Mouse (Mus musculus) embryonic facial prominence, embryonic 14.5 days (tissue): ENCODE data around the gene Slc51a. TPM values are rescaled to one million over a fixed set of nuclear protein-coding genes. Genes with fewer than 3 reads are reported as not detected.
A peak's percentile ranks its signal among the peaks of the same experiment; 100 is the strongest.
"Not testable (repeated sequence)": the region's sequence is repeated elsewhere in the genome, so short reads cannot be mapped to it uniquely, and the experiment has no call there.

Experiments
- ATAC-seq: fragments of 200-750 bp; cut with Nextera tagmentation; 2 replicates; pipeline ENCODE4 v1.8.0; 2017; ENCODE audit warnings: low read depth, moderate number of reproducible peaks, moderate TSS enrichment
- DNase-seq: peaks from one replicate; pipeline ENCODE4 v3.0.0-alpha.2; 2015; ENCODE audit warnings: low spot score
- H3K27ac ChIP-seq: fragments of 300-500 bp; sonication (generic); replicated peaks from 2 replicates; pipeline ENCODE4 v1.5.1; 2014; ENCODE audit warnings: low read depth, mild to moderate bottlenecking, low read length, moderate library complexity
- H3K27me3 ChIP-seq: fragments of 300-500 bp; sonication (generic); replicated peaks from 2 replicates; pipeline ENCODE4 v1.6.1; 2014; ENCODE audit warnings: low read length; ENCODE audit not compliant: control insufficient read depth, insufficient read depth
- H3K36me3 ChIP-seq: fragments of 300-500 bp; sonication (generic); 2 replicates; pipeline ENCODE4 v1.6.1; 2014; ENCODE audit warnings: low read length, mixed read lengths; ENCODE audit not compliant: control insufficient read depth, insufficient read depth
- H3K4me1 ChIP-seq: fragments of 300-500 bp; sonication (generic); 2 replicates; pipeline ENCODE4 v1.6.1; 2014; ENCODE audit warnings: antibody characterized with exemption, low read length; ENCODE audit not compliant: control insufficient read depth, insufficient read depth
- H3K4me2 ChIP-seq: fragments of 300-500 bp; sonication (generic); 2 replicates; pipeline ENCODE4 v1.6.1; 2014; ENCODE audit warnings: low read depth, mild to moderate bottlenecking, low read length, moderate library complexity, mixed read lengths
- H3K4me3 ChIP-seq: fragments of 300-500 bp; sonication (generic); 2 replicates; pipeline ENCODE4 v1.5.1; 2014; ENCODE audit warnings: low read depth, mild to moderate bottlenecking, low read length
- H3K9ac ChIP-seq: fragments of 300-500 bp; sonication (generic); 2 replicates; pipeline ENCODE4 v1.6.1; 2014; ENCODE audit warnings: low read depth, mild to moderate bottlenecking, low read length, moderate library complexity, mixed read lengths
- H3K9me3 ChIP-seq: fragments of 300-500 bp; sonication (generic); 2 replicates; pipeline ENCODE4 v1.6.1; 2016; ENCODE audit warnings: low read length; ENCODE audit not compliant: control insufficient read depth
- WGBS: fragments of 180-500 bp; shearing (Covaris S2); extraction: QIAGEN DNeasy Blood & Tissue Kit; methylation state at CpG from one replicate; pipeline ENCODE4 v1.1.7; 2014; 5-methylcytosine and 5-hydroxymethylcytosine counted together
- polyA plus RNA-seq: library from polyadenylated mRNA; unstranded; fragments of >200 nt; fragmentation: Nextera tagmentation; extraction: Ambion mirVana; gene quantifications from 2 replicates; pipeline ENCODE4 v1.2.1, GENCODE M21; 2014

Slc51a gene
- polyA plus RNA-seq, 1 experiment from 2014 or later, result 0.29 TPM

DNA sequence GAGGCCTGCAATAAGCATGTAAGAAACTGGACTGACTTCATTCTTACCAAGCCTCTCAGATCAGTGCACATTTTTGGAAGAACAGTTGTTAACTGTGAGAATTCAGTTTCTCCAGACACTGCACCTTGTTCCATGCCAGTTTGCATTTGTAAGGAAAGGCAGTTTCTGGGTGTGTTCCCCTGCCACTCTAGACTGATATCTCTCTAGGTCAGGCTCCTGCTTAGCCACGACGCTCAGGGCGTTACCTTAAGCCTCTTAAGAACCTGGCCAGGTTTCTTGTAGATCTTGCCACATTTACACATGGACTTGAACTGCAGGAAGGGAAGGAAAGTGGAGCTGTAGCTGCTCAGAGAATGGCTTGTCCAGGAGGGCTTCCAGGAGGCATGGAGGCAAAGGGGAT lies 38.0 kb downstream of the Slc51a start:
- no peaks in the 10 kb centered on the region for H3K27me3 ChIP-seq
- DNase-seq, result no peak
- H3K4me3 ChIP-seq, result no peak overlapping the region
- no peak overlapping the region for H3K4me2 ChIP-seq
- WGBS, result 85% methylated on average over 3 of the region's 3 CpGs
- no peaks in the 10 kb centered on the region for H3K36me3 ChIP-seq
- H3K9me3 ChIP-seq, result no peaks in the 10 kb centered on the region
- no peak for ATAC-seq
- no peak overlapping the region for H3K9ac ChIP-seq
- no peak overlapping the region for H3K27ac ChIP-seq
- H3K4me1 ChIP-seq, result no peaks in the 10 kb centered on the region

DNA sequence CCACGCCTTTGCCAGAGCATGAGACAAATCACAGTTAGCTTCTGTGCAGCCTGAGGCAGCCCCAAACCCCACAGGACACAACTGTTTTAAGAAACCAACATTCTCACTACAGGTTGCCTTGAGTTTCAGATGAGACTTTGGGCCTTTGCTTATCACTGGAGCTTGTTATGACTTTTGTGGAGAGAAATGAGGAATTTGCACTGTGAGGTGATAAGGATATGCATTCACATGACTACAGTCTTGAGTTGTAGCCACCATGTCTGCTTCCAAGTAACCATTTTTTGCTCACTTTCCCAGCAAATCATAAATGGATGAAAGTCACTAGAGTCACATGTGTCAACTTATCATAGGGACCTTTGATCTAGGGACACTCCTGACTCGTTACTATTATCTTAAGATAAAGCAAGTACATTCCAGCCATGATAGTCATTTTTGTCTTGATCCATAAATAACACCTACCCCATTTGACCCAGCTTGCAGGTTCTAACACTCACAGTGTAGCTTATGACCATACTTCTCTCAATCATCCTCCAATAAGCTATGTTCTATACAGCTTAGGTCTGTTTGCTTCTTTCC lies 41.0 kb downstream of the Slc51a start:
- no peak overlapping the region for H3K9ac ChIP-seq
- no peaks in the 10 kb centered on the region for H3K9me3 ChIP-seq
- no peak overlapping the region for H3K27ac ChIP-seq
- no peaks in the 10 kb centered on the region for H3K27me3 ChIP-seq
- no peaks in the 10 kb centered on the region for H3K36me3 ChIP-seq
- no peak overlapping the region for H3K4me2 ChIP-seq
- DNase-seq (no peak), ATAC-seq (no peak)
- no peak overlapping the region for H3K4me3 ChIP-seq
- no peaks in the 10 kb centered on the region for H3K4me1 ChIP-seq
- 87% methylated on average over 2 of the region's 2 CpGs for WGBS

- no peak overlapping the region for H3K4me3 ChIP-seq
- no peak overlapping the region for H3K4me2 ChIP-seq
- DNase-seq (no peak), ATAC-seq (no peak)
- H3K4me1 ChIP-seq, result no peaks in the 10 kb centered on the region
- no peaks in the 10 kb centered on the region for H3K9me3 ChIP-seq
- no peak overlapping the region for H3K9ac ChIP-seq
- no peaks in the 10 kb centered on the region for H3K36me3 ChIP-seq
- WGBS, result 73% methylated on average over 1 of the region's 1 CpGs
- no peak overlapping the region for H3K27ac ChIP-seq
- H3K27me3 ChIP-seq, result no peaks in the 10 kb centered on the region
Observed at GRCm38 (mm10) chr16:32445558-32445957, 42.1 kb downstream of the Slc51a start.

GRCm38 (mm10) chr16:32444615-32445014 lies 43.1 kb downstream of the Slc51a start:
- not testable (repeated sequence) for H3K9me3 ChIP-seq, H3K9ac ChIP-seq, ATAC-seq, DNase-seq, H3K4me2 ChIP-seq, H3K27ac ChIP-seq, H3K36me3 ChIP-seq, H3K27me3 ChIP-seq, H3K4me1 ChIP-seq, H3K4me3 ChIP-seq
- 88% methylated on average over 3 of the region's 3 CpGs for WGBS

DNA sequence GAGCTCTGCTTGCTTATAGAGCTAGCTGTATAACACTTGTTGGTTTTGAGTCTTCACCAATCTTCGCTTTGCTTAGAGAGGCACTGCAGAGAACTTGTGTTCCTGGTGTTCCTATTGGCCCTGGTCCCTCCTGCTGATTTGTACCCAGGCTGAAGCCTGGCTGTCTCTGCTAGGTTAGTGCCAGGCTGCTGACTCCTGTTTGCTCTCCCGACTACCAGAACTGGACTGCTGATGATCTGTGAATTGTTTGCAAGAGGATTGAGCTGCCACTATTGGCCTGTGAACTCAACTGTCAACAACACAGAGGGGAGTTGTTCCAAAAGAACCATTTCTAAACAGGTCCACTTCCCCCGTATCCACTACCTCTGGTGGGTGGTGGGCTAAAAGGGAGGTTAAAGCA lies 46.2 kb downstream of the Slc51a start:
- no peaks in the 10 kb centered on the region for H3K4me1 ChIP-seq
- H3K27ac ChIP-seq, result no peak overlapping the region
- H3K27me3 ChIP-seq, result no peaks in the 10 kb centered on the region
- H3K9ac ChIP-seq, result no peak overlapping the region
- no peaks in the 10 kb centered on the region for H3K9me3 ChIP-seq
- 87% methylated on average over 3 of the region's 3 CpGs for WGBS
- DNase-seq, result no peak
- no peak overlapping the region for H3K4me3 ChIP-seq
- no peak overlapping the region for H3K4me2 ChIP-seq
- no peak for ATAC-seq
- no peaks in the 10 kb centered on the region for H3K36me3 ChIP-seq

- Histone ChIP-seq H3K4me2 (no peak overlapping the region), H3K4me3 (no peak overlapping the region), H3K36me3 (no peaks in the 10 kb centered on the region), H3K9ac (no peak overlapping the region), H3K9me3 (no peaks in the 10 kb centered on the region), H3K4me1 (no peaks in the 10 kb centered on the region), H3K27me3 (no peaks in the 10 kb centered on the region), H3K27ac (no peak overlapping the region)
- DNase-seq (no peak), ATAC-seq (no peak)
- 94% methylated on average over 1 of the region's 1 CpGs for WGBS
Observed at GRCm38 (mm10) chr16:32437266-32437665, 50.4 kb downstream of the Slc51a start.

DNA sequence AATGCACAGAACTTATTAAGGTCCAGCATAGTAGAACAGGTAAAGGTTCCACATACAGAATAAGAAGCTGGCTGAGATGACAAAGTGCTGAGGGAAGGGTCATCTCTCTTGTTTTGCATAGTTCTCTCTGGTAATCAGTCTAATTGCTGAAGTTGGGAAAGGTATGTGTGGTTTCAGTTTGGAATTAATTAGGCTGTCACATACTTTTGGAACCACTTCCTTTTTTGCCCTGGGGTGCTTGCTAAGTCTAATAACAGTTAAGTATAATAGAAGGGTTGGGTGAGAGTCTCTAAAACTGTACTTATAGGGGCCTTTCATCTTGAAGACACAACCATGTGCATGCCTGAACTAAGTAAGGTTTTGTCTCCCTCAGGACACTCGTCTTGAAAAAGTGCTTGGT lies 51.0 kb downstream of the Slc51a start:
- no peak overlapping the region for H3K27ac ChIP-seq
- no peak overlapping the region for H3K9ac ChIP-seq
- DNase-seq, result no peak
- H3K4me2 ChIP-seq, result no peak overlapping the region
- no peaks in the 10 kb centered on the region for H3K36me3 ChIP-seq
- H3K27me3 ChIP-seq, result no peaks in the 10 kb centered on the region
- ATAC-seq, result no peak
- H3K4me3 ChIP-seq, result no peak overlapping the region
- WGBS, result 67% methylated on average over 1 of the region's 1 CpGs
- peaks cover 4% of the 10 kb centered on the region; the same call in 1 of the 2 replicates for H3K4me1 ChIP-seq
- no peaks in the 10 kb centered on the region for H3K9me3 ChIP-seq

DNA sequence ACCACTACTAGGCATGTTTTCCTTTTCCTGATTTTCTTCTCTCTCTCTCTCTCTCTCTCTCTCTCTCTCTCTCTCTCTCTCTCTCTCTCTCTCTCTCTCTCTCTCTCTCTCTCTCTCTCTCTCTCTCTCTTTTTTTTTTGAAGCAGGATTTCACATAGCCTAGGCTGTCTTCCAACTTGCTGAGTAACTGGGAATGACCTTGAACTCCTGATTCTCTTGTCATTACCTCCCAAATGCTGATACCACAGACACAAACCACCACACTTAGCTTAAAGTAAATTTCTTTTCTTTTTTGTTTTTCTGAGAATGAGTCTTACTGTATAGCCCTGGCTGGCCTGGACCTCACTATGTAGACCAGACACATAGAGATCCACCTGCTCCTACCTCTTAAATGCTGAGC lies 53.0 kb downstream of the Slc51a start:
- H3K4me2 ChIP-seq, result no peak overlapping the region
- H3K9me3 ChIP-seq, result no peaks in the 10 kb centered on the region
- no peak overlapping the region for H3K4me3 ChIP-seq
- H3K27me3 ChIP-seq, result no peaks in the 10 kb centered on the region
- H3K27ac ChIP-seq, result no peak overlapping the region
- no peaks in the 10 kb centered on the region for H3K36me3 ChIP-seq
- H3K9ac ChIP-seq, result no peak overlapping the region
- DNase-seq, result no peak
- peaks cover 8% of the 10 kb centered on the region; the same call in 1 of the 2 replicates for H3K4me1 ChIP-seq
- no peak for ATAC-seq

- Histone ChIP-seq H3K36me3 (no peaks in the 10 kb centered on the region), H3K4me1 (peaks cover 11% of the 10 kb centered on the region; the same call in 1 of the 2 replicates), H3K9me3 (no peaks in the 10 kb centered on the region), H3K4me3 (no peak overlapping the region), H3K4me2 (no peak overlapping the region), H3K9ac (no peak overlapping the region), H3K27ac (no peak overlapping the region), H3K27me3 (no peaks in the 10 kb centered on the region)
- 58% methylated on average over 6 of the region's 6 CpGs for WGBS
- ATAC-seq (no peak), DNase-seq (peak; percentile 24)
Observed at GRCm38 (mm10) chr16:32434066-32434465, 53.6 kb downstream of the Slc51a start.
